Mouse (Mus musculus) Patski (cell line): ENCODE data around the gene Atp6v1e1. TPM values are rescaled to one million over a fixed set of nuclear protein-coding genes. Genes with fewer than 3 reads are reported as not detected.

ENCODE experiments used
- ATAC-seq: fragments of 100-300 bp; one replicate; pipeline ENCODE4 v1.8.0; 2021
- CTCF ChIA-PET: fragments of 350-600 bp; sonication (Branson Sonifier 250); formaldehyde crosslinking; loops from one replicate; lab custom pipeline; 2022; ENCODE audit warnings: inconsistent platforms; lab: Charles Lee
- POLR2A ChIA-PET: fragments of 350-600 bp; sonication (Branson Sonifier 250); formaldehyde crosslinking; loops from one replicate; lab custom pipeline; 2022; ENCODE audit warnings: antibody characterized with exemption, inconsistent platforms; lab: Charles Lee
- DNase-seq: peaks from one replicate; pipeline ENCODE4 v3.0.0-alpha.2; 2011; ENCODE audit warnings: low read depth, low spot score
- H3K27me3 ChIP-seq: fragments of 371-371 bp; one replicate; pipeline ENCODE4 v1.5.1; 2021
- CTCF ChIP-seq: fragments of 100-300 bp; IDR thresholded peaks from one replicate; pipeline ENCODE4 v1.5.1; 2021
- in situ Hi-C: fragments of 300-500 bp; cut with MboI; formaldehyde crosslinking; loops from 3 replicates; pipeline ENCODE4 v1.11.1; 2018; ENCODE audit warnings: low pct_unique_long_range_greater_than_20kb, mixed read lengths
- polyA plus RNA-seq: library from polyadenylated mRNA; unstranded; gene quantifications from one replicate; pipeline ENCODE4 v1.2.3, GENCODE M21; 2021

Atp6v1e1 gene
- polyA plus RNA-seq, 1 experiment from 2014 or later = 382 TPM

- no peaks in the 10 kb centered on the region for H3K27me3 ChIP-seq
- ATAC-seq (no peak), DNase-seq (no peak)
- CTCF ChIA-PET = interaction anchor here (1.1 to 1.3 kb wide), 2 partner anchors 19 to 65 kb away, joined by 3 read pairs; partner anchors contain the start of gene Slc25a18
- no peak for TF ChIP-seq CTCF
- POLR2A ChIA-PET = no interaction called here
- in situ Hi-C loops = no loop called here
These were observed 29.6 kb downstream of the Atp6v1e1 start for GRCm38 (mm10) chr6:120792947-120793346.

GRCm38 (mm10) chr6:120790717-120791116 lies 31.9 kb downstream of the Atp6v1e1 start:
- POLR2A ChIA-PET = interaction anchor here (0.7 kb wide), 1 partner anchor 186 kb away, joined by 3 read pairs; no protein-coding TSS in a partner anchor

GRCm38 (mm10) chr6:120790153-120790552 lies 32.4 kb downstream of the Atp6v1e1 start:
- CTCF ChIA-PET = interaction anchor here (0.9 to 1.8 kb wide), 2 partner anchors 9 to 19 kb away, joined by 3 to 5 read pairs; no protein-coding TSS in a partner anchor
- no peaks in the 10 kb centered on the region for H3K27me3 ChIP-seq
- TF ChIP-seq CTCF = no peak
- ATAC-seq (no peak), DNase-seq (no peak)
- in situ Hi-C loops = no loop called here
- POLR2A ChIA-PET = interaction anchor here (0.7 kb wide), 1 partner anchor 186 kb away, joined by 3 read pairs; no protein-coding TSS in a partner anchor

More at GRCm38 (mm10) chr6:120790717-120791116, 31.9 kb downstream of the Atp6v1e1 start:
- in situ Hi-C loops = no loop called here
- DNase-seq (no peak), ATAC-seq (no peak)
- CTCF ChIA-PET = interaction anchor here (1.8 kb wide), 1 partner anchor 9 kb away, joined by 5 read pairs; no protein-coding TSS in a partner anchor
- no peaks in the 10 kb centered on the region for H3K27me3 ChIP-seq
- TF ChIP-seq CTCF = no peak

- CTCF ChIA-PET = no interaction called here
These were observed 33.7 kb downstream of the Atp6v1e1 start for GRCm38 (mm10) chr6:120788904-120789303.

GRCm38 (mm10) chr6:120788068-120788607 lies 34.5 kb downstream of the Atp6v1e1 start:
- ATAC-seq = no peak
- H3K27me3 ChIP-seq = no peaks in the 10 kb centered on the region
- TF ChIP-seq CTCF = no peak
- in situ Hi-C loops = no loop called here
- no peak for DNase-seq
- CTCF ChIA-PET = no interaction called here
- POLR2A ChIA-PET = interaction anchor here (1.6 kb wide), 2 partner anchors 11 to 17 kb away, joined by 3 to 5 read pairs; no protein-coding TSS in a partner anchor

More at GRCm38 (mm10) chr6:120788904-120789303, 33.7 kb downstream of the Atp6v1e1 start:
- in situ Hi-C loops = no loop called here
- ATAC-seq (no peak), DNase-seq (no peak)
- no peak for TF ChIP-seq CTCF
- POLR2A ChIA-PET = interaction anchor here (1.6 kb wide), 1 partner anchor 18 kb away, joined by 3 read pairs; no protein-coding TSS in a partner anchor
- no peaks in the 10 kb centered on the region for H3K27me3 ChIP-seq

- no peak for ATAC-seq
- ChIA-PET POLR2A (no interaction called here), CTCF (no interaction called here)
- in situ Hi-C loops = no loop called here
- no peaks in the 10 kb centered on the region for H3K27me3 ChIP-seq
- no peak for TF ChIP-seq CTCF
- DNase-seq = no peak
These were observed 38.2 kb downstream of the Atp6v1e1 start for GRCm38 (mm10) chr6:120784351-120784750.

- no peak for ATAC-seq
- DNase-seq = no peak
- no peaks in the 10 kb centered on the region for H3K27me3 ChIP-seq
- ChIA-PET POLR2A (interaction anchor here (0.5 kb wide), 1 partner anchor 251 kb away, joined by 6 read pairs; no protein-coding TSS in a partner anchor), CTCF (no interaction called here)
- in situ Hi-C loops = no loop called here
- TF ChIP-seq CTCF = no peak
These were observed 39.6 kb downstream of the Atp6v1e1 start for GRCm38 (mm10) chr6:120782948-120783347.

GRCm38 (mm10) chr6:120778226-120778625 lies 44.4 kb downstream of the Atp6v1e1 start:
- ATAC-seq (no peak), DNase-seq (no peak)
- H3K27me3 ChIP-seq = no peaks in the 10 kb centered on the region
- TF ChIP-seq CTCF = no peak
- in situ Hi-C loops = no loop called here
- ChIA-PET POLR2A (interaction anchor here (1.3 kb wide), 1 partner anchor 9 kb away, joined by 5 read pairs; no protein-coding TSS in a partner anchor), CTCF (no interaction called here)

- POLR2A ChIA-PET = interaction anchor here (1.3 kb wide), 1 partner anchor 10 kb away, joined by 5 read pairs; no protein-coding TSS in a partner anchor
- TF ChIP-seq CTCF = no peak
- CTCF ChIA-PET = no interaction called here
- ATAC-seq (no peak), DNase-seq (no peak)
- in situ Hi-C loops = no loop called here
- H3K27me3 ChIP-seq = no peaks in the 10 kb centered on the region
These were observed 45.1 kb downstream of the Atp6v1e1 start for GRCm38 (mm10) chr6:120777533-120777932.

GRCm38 (mm10) chr6:120776286-120776685 lies 46.3 kb downstream of the Atp6v1e1 start:
- no peak for TF ChIP-seq CTCF
- ChIA-PET POLR2A (no interaction called here), CTCF (no interaction called here)
- in situ Hi-C loops = no loop called here
- DNase-seq = no peak
- no peak for ATAC-seq
- H3K27me3 ChIP-seq = no peaks in the 10 kb centered on the region

GRCm38 (mm10) chr6:120773763-120774162 lies 48.8 kb downstream of the Atp6v1e1 start:
- ATAC-seq (no peak), DNase-seq (no peak)
- CTCF ChIA-PET = interaction anchor here (0.8 to 1.0 kb wide), 2 partner anchors 15 to 19 kb away, joined by 3 to 5 read pairs; no protein-coding TSS in a partner anchor
- no peaks in the 10 kb centered on the region for H3K27me3 ChIP-seq
- in situ Hi-C loops = no loop called here
- TF ChIP-seq CTCF = no peak
- POLR2A ChIA-PET = no interaction called here
